Mouse (Mus musculus): Measurements from ENCODE around the gene Adgrf1.

GRCm38 (mm10) chr17:43249645-43250044 is 20.5 kb upstream of the Adgrf1 start:
- TF ChIP-seq POLR2A (IDR thresholded peaks at IDR 0.05; ENCODE audit: insufficient read length, low read depth) (no peak), MAX (IDR thresholded peaks at IDR 0.05; ENCODE audit: low read depth) (no peak), TCF12 (IDR thresholded peaks at IDR 0.05; ENCODE audit: insufficient read depth, poor library complexity, severe bottlenecking) (no peak), CEBPB (IDR thresholded peaks at IDR 0.05; ENCODE audit: insufficient read depth, poor library complexity, severe bottlenecking) (no peak), MYOG (IDR thresholded peaks at IDR 0.05; ENCODE audit: control insufficient read depth in 1 of 3, insufficient read depth in 1 of 3, insufficient read length in 2 of 3, low read depth in 2 of 3) (no peak), USF1 (IDR thresholded peaks at IDR 0.05; ENCODE audit: low read depth) (no peak)

All from myocyte (in vitro differentiated cells).